Mouse (Mus musculus) myocyte (in vitro differentiated cells): ENCODE measurements around the gene Lrmda. TPM values are rescaled to one million over a fixed set of nuclear protein-coding genes. Genes with fewer than 3 reads are reported as not detected.

Experiments used
- H3K27me3 ChIP-seq: one replicate; pipeline ENCODE4 v1.6.1; 2011; ENCODE audit not compliant: control insufficient read depth, insufficient read depth, insufficient read length
- H3K36me3 ChIP-seq: one replicate; pipeline ENCODE4 v1.6.1; 2011; ENCODE audit not compliant: control insufficient read depth, insufficient read depth
- H3K4me2 ChIP-seq: one replicate; pipeline ENCODE4 v1.6.1; 2011; ENCODE audit warnings: low read depth, control low read depth
- H3K4me3 ChIP-seq: one replicate; pipeline ENCODE4 v1.5.1; 2011; ENCODE audit warnings: mild to moderate bottlenecking, control low read depth, moderate library complexity
- H3K79me2 ChIP-seq: one replicate; pipeline ENCODE4 v1.6.1; 2011; ENCODE audit not compliant: control insufficient read depth, insufficient read depth
- H3ac ChIP-seq: one replicate; pipeline ENCODE4 v1.6.1; 2011; ENCODE audit not compliant: control insufficient read depth, insufficient read length
- CEBPB ChIP-seq: IDR thresholded peaks from 2 replicates; pipeline ENCODE4 v1.6.1; 2011; ENCODE audit warnings: mild to moderate bottlenecking, moderate library complexity; ENCODE audit not compliant: poor library complexity, insufficient read depth, severe bottlenecking
- E2F4 ChIP-seq: IDR thresholded peaks from one replicate; pipeline ENCODE4 v1.6.1; 2011; ENCODE audit warnings: mild to moderate bottlenecking, control low read depth, moderate library complexity; ENCODE audit not compliant: insufficient read depth
- MAX ChIP-seq: IDR thresholded peaks from one replicate; pipeline ENCODE4 v1.6.1; 2011; ENCODE audit warnings: low read depth, mild to moderate bottlenecking, control low read depth
- MYOD1 ChIP-seq, 3 experiments: IDR thresholded peaks; one replicate each; pipeline ENCODE4 v1.6.1; 2011; ENCODE audit warnings: control low read depth in 2 of 3, low read depth in 2 of 3, mild to moderate bottlenecking in 2 of 3, moderate library complexity in 1 of 3; ENCODE audit not compliant: insufficient read length in 2 of 3, control insufficient read depth in 1 of 3
- MYOG ChIP-seq, 3 experiments: IDR thresholded peaks; one replicate each; pipeline ENCODE4 v1.6.1; 2011; ENCODE audit warnings: control low read depth in 2 of 3, low read depth in 2 of 3, mild to moderate bottlenecking in 2 of 3; ENCODE audit not compliant: insufficient read length in 2 of 3, control insufficient read depth in 1 of 3, insufficient read depth in 1 of 3
- POLR2A ChIP-seq: IDR thresholded peaks from one replicate; pipeline ENCODE4 v1.6.1; 2011; ENCODE audit warnings: low read depth, mild to moderate bottlenecking, control low read depth, moderate library complexity; ENCODE audit not compliant: insufficient read length
- POLR2AphosphoS2 ChIP-seq: IDR thresholded peaks from one replicate; pipeline ENCODE4 v1.6.1; 2011; ENCODE audit warnings: low read depth, control low read depth; ENCODE audit not compliant: insufficient read length
- REST ChIP-seq: IDR thresholded peaks from one replicate; pipeline ENCODE4 v1.6.1; 2011; ENCODE audit warnings: mild to moderate bottlenecking, control low read depth, moderate library complexity; ENCODE audit not compliant: insufficient read depth, insufficient read length
- SRF ChIP-seq: IDR thresholded peaks from one replicate; pipeline ENCODE4 v1.6.1; 2011; ENCODE audit warnings: low read depth; ENCODE audit not compliant: control insufficient read depth, insufficient read length
- TCF12 ChIP-seq: IDR thresholded peaks from one replicate; pipeline ENCODE4 v1.6.1; 2011; ENCODE audit warnings: mild to moderate bottlenecking, control low read depth; ENCODE audit not compliant: poor library complexity, insufficient read depth, severe bottlenecking
- TCF3 ChIP-seq: IDR thresholded peaks from one replicate; pipeline ENCODE4 v1.6.1; 2011; ENCODE audit warnings: low read depth, control low read depth; ENCODE audit not compliant: insufficient read length
- USF1 ChIP-seq: IDR thresholded peaks from one replicate; pipeline ENCODE4 v1.6.1; 2011; ENCODE audit warnings: low read depth, mild to moderate bottlenecking, control low read depth, moderate library complexity
- polyA plus RNA-seq: library from polyadenylated mRNA; unstranded; fragments of >200 nt; fragmentation: generic; extraction: Trizol; gene quantifications from one replicate; pipeline ENCODE4 v1.2.1, GENCODE M21; 2012; ENCODE audit warnings: missing spikeins

The Lrmda gene
- polyA plus RNA-seq, 1 experiment = 1.9 TPM

DNA sequence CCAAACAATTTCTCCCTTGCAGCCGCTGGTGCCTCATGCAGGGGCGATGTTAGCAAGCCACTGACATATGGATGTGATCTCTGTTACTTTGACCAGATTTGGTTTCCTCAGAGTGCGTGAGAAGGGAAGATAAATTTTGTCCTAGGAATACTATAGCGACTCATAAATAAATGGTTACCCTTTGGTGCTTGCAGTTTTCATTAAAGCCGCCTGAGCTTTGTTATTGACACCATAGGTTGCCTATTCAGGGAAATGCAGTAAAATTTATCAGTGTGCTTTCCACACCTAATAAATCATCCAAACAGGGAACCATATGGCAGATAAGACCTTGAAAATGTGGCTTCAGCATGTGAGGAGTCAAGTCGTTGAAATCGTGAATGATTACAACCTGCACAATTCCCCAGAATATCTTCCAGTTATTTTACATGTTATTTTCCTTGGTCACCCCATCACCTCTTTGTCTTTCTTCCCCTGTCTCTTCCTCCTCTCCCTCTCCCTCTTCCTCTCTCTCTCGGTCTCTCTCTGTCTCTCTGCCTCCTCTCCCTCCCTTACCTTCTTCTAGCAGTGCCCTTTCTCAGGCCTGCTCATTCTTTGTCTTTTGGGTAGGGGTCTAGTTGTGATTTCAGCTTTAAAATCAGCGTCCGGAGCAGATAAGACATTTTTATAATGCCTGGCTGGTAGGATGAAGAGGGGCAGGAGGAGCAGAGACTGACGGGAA, 148.7 kb downstream of the Lrmda start:
- TF ChIP-seq SRF (no peak), POLR2A (no peak), MYOD1 (IDR thresholded peaks at IDR 0.05; ENCODE audit: control insufficient read depth in 1 of 3, insufficient read length in 2 of 3, low read depth in 2 of 3) (no peak)
- H3K27me3 ChIP-seq = peaks cover 33% of the 10 kb centered on the region
- H3K36me3 ChIP-seq = no peaks in the 10 kb centered on the region
- no peak overlapping the region for H3ac ChIP-seq
- H3K4me2 ChIP-seq = no peak overlapping the region
- no peak overlapping the region for H3K4me3 ChIP-seq
- no peaks in the 10 kb centered on the region for H3K79me2 ChIP-seq

DNA sequence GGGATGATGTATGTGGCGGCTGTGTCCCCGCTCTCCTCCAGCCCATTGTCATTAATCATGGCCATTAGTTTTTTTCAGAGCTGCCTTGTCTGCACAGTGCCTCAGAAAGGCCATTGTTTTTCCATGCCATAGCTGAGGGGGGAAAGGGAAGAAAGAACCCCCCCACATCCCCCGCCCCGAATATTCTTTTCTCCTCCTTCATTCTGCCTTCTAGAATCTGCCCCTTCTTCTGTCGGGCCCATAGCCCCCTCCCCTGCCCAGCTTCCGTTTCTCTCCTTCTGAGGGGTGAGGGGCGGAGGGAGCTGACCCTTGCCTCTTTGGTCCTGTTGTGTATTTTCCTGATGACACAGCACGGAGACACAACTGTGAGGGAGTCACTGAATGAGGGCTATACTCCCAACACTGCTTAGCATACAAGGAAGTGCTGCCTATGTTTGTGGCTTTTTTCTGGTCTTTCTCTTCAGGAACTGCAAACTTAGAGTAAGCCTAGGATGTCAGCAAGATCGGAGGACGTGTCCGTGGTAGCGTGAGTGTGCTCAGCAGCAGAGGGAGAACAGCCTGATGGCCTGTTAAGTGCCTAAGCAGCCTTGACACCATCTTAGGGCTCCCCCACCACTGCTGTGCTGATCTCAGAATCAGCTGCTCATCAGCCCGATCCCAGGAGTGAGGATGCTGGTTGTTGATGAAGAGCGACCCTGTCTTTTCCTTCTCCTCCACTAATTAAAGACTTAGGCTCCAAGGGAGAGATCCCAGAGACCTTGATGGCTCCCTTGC, 149.5 kb downstream of the Lrmda start:
- Histone ChIP-seq H3K4me2 (no peak overlapping the region), H3K4me3 (no peak overlapping the region), H3K27me3 (peaks cover 33% of the 10 kb centered on the region), H3K79me2 (no peaks in the 10 kb centered on the region), H3K36me3 (no peaks in the 10 kb centered on the region), H3ac (no peak overlapping the region)
- TF ChIP-seq MYOD1 (IDR thresholded peaks at IDR 0.05; ENCODE audit: control insufficient read depth in 1 of 3, insufficient read length in 2 of 3, low read depth in 2 of 3) (no peak), REST (no peak), MYOG (IDR thresholded peaks at IDR 0.05; ENCODE audit: control insufficient read depth in 1 of 3, insufficient read depth in 1 of 3, insufficient read length in 2 of 3, low read depth in 2 of 3) (no peak), POLR2AphosphoS2 (no peak), E2F4 (no peak), MAX (no peak), SRF (no peak), USF1 (no peak), TCF3 (no peak), POLR2A (no peak), CEBPB (no peak), TCF12 (no peak)

DNA sequence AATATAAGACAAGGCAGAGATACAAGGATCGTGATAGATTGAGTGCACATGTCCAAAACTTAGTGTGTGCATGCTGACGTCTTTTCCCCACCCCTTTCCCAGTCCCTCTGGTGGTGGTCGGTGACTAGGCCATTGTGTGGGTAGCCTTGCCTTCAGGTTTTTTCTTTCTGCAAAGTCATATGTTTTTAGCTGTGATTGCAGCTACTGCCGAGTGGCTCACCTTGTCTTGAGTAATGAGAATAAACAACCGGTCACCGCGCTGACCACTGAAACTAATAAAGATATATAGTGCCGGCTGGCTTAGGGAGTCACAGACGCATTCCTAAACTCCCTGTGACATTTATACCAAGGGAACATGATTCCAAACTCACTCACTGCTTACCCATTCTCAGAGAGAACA, 155.2 kb downstream of the Lrmda start:
- no peaks in the 10 kb centered on the region for H3K36me3 ChIP-seq
- TF ChIP-seq USF1 (no peak), SRF (no peak), MYOD1 (IDR thresholded peaks at IDR 0.05; ENCODE audit: control insufficient read depth in 1 of 3, insufficient read length in 2 of 3, low read depth in 2 of 3) (no peak), E2F4 (no peak), MAX (no peak), POLR2A (no peak), POLR2AphosphoS2 (no peak), TCF3 (no peak), REST (no peak), MYOG (IDR thresholded peaks at IDR 0.05; ENCODE audit: control insufficient read depth in 1 of 3, insufficient read depth in 1 of 3, insufficient read length in 2 of 3, low read depth in 2 of 3) (no peak), CEBPB (no peak), TCF12 (no peak)

DNA sequence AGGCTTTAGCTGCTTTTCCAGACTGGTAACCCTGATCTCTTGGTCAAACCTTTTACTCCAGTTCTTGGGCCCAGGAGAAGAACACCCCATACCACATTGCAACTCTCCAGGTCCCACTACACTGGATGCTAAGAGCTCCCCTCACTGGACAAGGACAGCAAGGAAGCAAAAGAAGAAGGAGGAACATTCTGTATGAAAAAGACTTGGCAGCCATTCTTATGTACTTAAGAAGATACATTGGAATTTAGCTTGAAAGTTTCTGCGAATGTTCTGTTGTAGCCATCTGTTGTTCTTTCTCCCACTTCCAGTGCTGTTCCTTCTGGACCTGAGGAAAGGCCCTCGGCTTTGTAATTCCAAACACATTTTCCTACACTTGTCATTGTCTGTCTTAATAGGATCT, 160.2 kb downstream of the Lrmda start:
- Histone ChIP-seq H3ac (no peak overlapping the region), H3K36me3 (no peaks in the 10 kb centered on the region), H3K27me3 (peaks cover 5% of the 10 kb centered on the region), H3K4me2 (no peak overlapping the region), H3K4me3 (no peak overlapping the region), H3K79me2 (no peaks in the 10 kb centered on the region)
- no peak for TF ChIP-seq TCF3
- no peak for TF ChIP-seq REST
- no peak for TF ChIP-seq CEBPB
- TF ChIP-seq USF1 = no peak
- no peak for TF ChIP-seq MYOD1 (IDR thresholded peaks at IDR 0.05; ENCODE audit: control insufficient read depth in 1 of 3, insufficient read length in 2 of 3, low read depth in 2 of 3)
- TF ChIP-seq TCF12 = no peak
- TF ChIP-seq POLR2AphosphoS2 = no peak
- no peak for TF ChIP-seq MAX
- no peak for TF ChIP-seq MYOG (IDR thresholded peaks at IDR 0.05; ENCODE audit: control insufficient read depth in 1 of 3, insufficient read depth in 1 of 3, insufficient read length in 2 of 3, low read depth in 2 of 3)
- TF ChIP-seq POLR2A = no peak
- no peak for TF ChIP-seq SRF
- no peak for TF ChIP-seq E2F4

More for the DNA sequence above, 155.2 kb downstream of the Lrmda start:
- Histone ChIP-seq H3ac (no peak overlapping the region), H3K4me3 (no peak overlapping the region), H3K27me3 (peaks cover 12% of the 10 kb centered on the region), H3K4me2 (no peak overlapping the region), H3K79me2 (no peaks in the 10 kb centered on the region)
